Mouse (Mus musculus) left cerebral cortex, postnatal 10 days (tissue): ENCODE data around the gene Gm15557. TPM values are rescaled to one million over a fixed set of nuclear protein-coding genes. Genes with fewer than 3 reads are reported as not detected.
A peak's percentile ranks its signal among the peaks of the same experiment; 100 is the strongest.
"Not testable (repeated sequence)": the region's sequence is repeated elsewhere in the genome, so short reads cannot be mapped to it uniquely, and the experiment has no call there.

Experiments
- DNase-seq, 2 experiments: peaks; one replicate each; pipeline ENCODE4 v3.0.0; 2021 to 2022; ENCODE audit warnings: low spot score in 2 of 2, mixed read lengths in 1 of 2; ENCODE audit errors: extremely low spot score in 1 of 2
- intact Hi-C: fragments of 180-260 bp; cut with DNase I; formaldehyde crosslinking; loops from one replicate; pipeline ENCODE4 v1.15.1; 2025
- total RNA-seq, 2 experiments: library from RNA; stranded (reverse); gene quantifications; 2 replicates each; pipeline ENCODE4 v1.2.3; 2021

The Gm15557 gene
- total RNA-seq = not detected

- intact Hi-C loops = no loop called here
- DNase-seq = no peak
Observed at GRCm38 (mm10) chr2:155940681-155941080, at the start of gene Gm15557. Gene Gm15557 (plus strand): TSS chr2:155940728.

- intact Hi-C loops = no loop called here
- DNase-seq = no peak
Observed at GRCm38 (mm10) chr2:155894307-155895045, 46.1 kb upstream of the Gm15557 start.

- intact Hi-C loops = no loop called here
- DNase-seq = no peak
Observed at GRCm38 (mm10) chr2:155895046-155895735, 45.3 kb upstream of the Gm15557 start.

- DNase-seq = peak in 1 of 2 experiments; percentile 5
- intact Hi-C loops = no loop called here
Observed at GRCm38 (mm10) chr2:155902989-155903631, 37.4 kb upstream of the Gm15557 start.

- DNase-seq = no peak
- intact Hi-C loops = no loop called here
Observed at GRCm38 (mm10) chr2:155903632-155904008, 36.9 kb upstream of the Gm15557 start.

- intact Hi-C loops = no loop called here
- DNase-seq = no peak
Observed at GRCm38 (mm10) chr2:155914684-155915083, 25.8 kb upstream of the Gm15557 start.

GRCm38 (mm10) chr2:155923143-155923542 is 17.4 kb upstream of the Gm15557 start:
- DNase-seq = no peak
- intact Hi-C loops = no loop called here

- intact Hi-C loops, DNase-seq: not testable (repeated sequence)
Observed at GRCm38 (mm10) chr2:155925213-155925612, 15.3 kb upstream of the Gm15557 start.

GRCm38 (mm10) chr2:155928711-155929345 is 11.7 kb upstream of the Gm15557 start:
- DNase-seq = no peak
- intact Hi-C loops = no loop called here

GRCm38 (mm10) chr2:155929531-155930442 is 10.7 kb upstream of the Gm15557 start, which contains the start of gene Uqcc1:
Gene Uqcc1 (minus strand): TSS chr2:155930310.
- intact Hi-C loops = no loop called here
- peak; percentile 94 to 96 for DNase-seq

- DNase-seq = peak in 1 of 2 experiments; percentile 23
- intact Hi-C loops = no loop called here
Observed at GRCm38 (mm10) chr2:155939897-155940529, 515 bp upstream of the Gm15557 start.

- intact Hi-C loops = no loop called here
- peak in 1 of 2 experiments; percentile 44 for DNase-seq
Observed at GRCm38 (mm10) chr2:155941697-155942442, 1.3 kb downstream of the Gm15557 start.

GRCm38 (mm10) chr2:155943463-155943862 is 2.9 kb downstream of the Gm15557 start:
- DNase-seq = peak in 1 of 2 experiments; percentile 51
- intact Hi-C loops = no loop called here

- intact Hi-C loops = no loop called here
- no peak for DNase-seq
Observed at GRCm38 (mm10) chr2:155944685-155945084, 4.2 kb downstream of the Gm15557 start.

- intact Hi-C loops = no loop called here
- peak in 1 of 2 experiments; percentile 45 for DNase-seq
Observed at GRCm38 (mm10) chr2:155945124-155945523, 4.6 kb downstream of the Gm15557 start, which contains the start of gene Gdf5. Gene Gdf5 (minus strand): TSS chr2:155945367.

- intact Hi-C loops = no loop called here
- no peak for DNase-seq
Observed at GRCm38 (mm10) chr2:155945580-155945979, 5.1 kb downstream of the Gm15557 start.

GRCm38 (mm10) chr2:155946069-155946468 is 5.5 kb downstream of the Gm15557 start:
- peak; percentile 49 to 81 for DNase-seq
- intact Hi-C loops = loop anchor here (1.0 kb wide), 1 partner anchor 98 kb away; no protein-coding TSS in a partner anchor
